Mouse (Mus musculus) hindbrain, embryonic 15.5 days (tissue): ENCODE results near the gene Exoc3l2. TPM values are rescaled to one million over a fixed set of nuclear protein-coding genes. Genes with fewer than 3 reads are reported as not detected.
A peak's percentile ranks its signal among the peaks of the same experiment; 100 is the strongest.

ENCODE experiments used
- ATAC-seq: fragments of 200-750 bp; cut with Nextera tagmentation; 2 replicates; pipeline ENCODE4 v1.8.0; 2017; ENCODE audit warnings: low read depth, moderate number of reproducible peaks, moderate TSS enrichment; ENCODE audit not compliant: low FRiP score
- H3K27ac ChIP-seq: fragments of 300-500 bp; sonication (generic); replicated peaks from 2 replicates; pipeline ENCODE4 v1.5.1; 2015; ENCODE audit warnings: mild to moderate bottlenecking, inconsistent platforms
- H3K27me3 ChIP-seq: fragments of 300-500 bp; sonication (generic); 2 replicates; pipeline ENCODE4 v1.6.1; 2015; ENCODE audit warnings: control low read depth, inconsistent platforms
- H3K36me3 ChIP-seq: fragments of 300-500 bp; sonication (generic); 2 replicates; pipeline ENCODE4 v1.6.1; 2015; ENCODE audit warnings: control low read depth, inconsistent platforms
- H3K4me1 ChIP-seq: fragments of 300-500 bp; sonication (generic); replicated peaks from 2 replicates; pipeline ENCODE4 v1.6.1; 2015; ENCODE audit warnings: control low read depth, inconsistent platforms
- H3K4me2 ChIP-seq: fragments of 300-500 bp; sonication (generic); 2 replicates; pipeline ENCODE4 v1.6.1; 2015; ENCODE audit warnings: moderate library complexity, mild to moderate bottlenecking, inconsistent platforms
- H3K4me3 ChIP-seq: fragments of 300-500 bp; sonication (generic); 2 replicates; pipeline ENCODE4 v1.5.1; 2015; ENCODE audit warnings: mild to moderate bottlenecking, inconsistent platforms
- H3K9ac ChIP-seq: fragments of 300-500 bp; sonication (generic); 2 replicates; pipeline ENCODE4 v1.6.1; 2015; ENCODE audit warnings: inconsistent platforms
- H3K9me3 ChIP-seq: fragments of 300-500 bp; sonication (generic); 2 replicates; pipeline ENCODE4 v1.6.1; 2016; ENCODE audit warnings: control low read depth, inconsistent platforms
- WGBS: fragments of 180-500 bp; shearing (Covaris S2); methylation state at CpG from one replicate; pipeline ENCODE4 v1.1.7; 2015; 5-methylcytosine and 5-hydroxymethylcytosine counted together
- polyA plus RNA-seq: library from polyadenylated mRNA; unstranded; fragments of >200 nt; fragmentation: Nextera tagmentation; extraction: Ambion mirVana; gene quantifications from 2 replicates; pipeline ENCODE4 v1.2.1, GENCODE M21; 2015

The Exoc3l2 gene
- polyA plus RNA-seq, 1 experiment from 2014 or later = 0.82 TPM

GRCm38 (mm10) chr7:19532240-19532639 lies 69.1 kb downstream of the Exoc3l2 start:
- Histone ChIP-seq H3K4me2 (no peak overlapping the region), H3K4me3 (no peak overlapping the region), H3K4me1 (no peaks in the 10 kb centered on the region; the same call in 1 of the 2 replicates), H3K9me3 (no peaks in the 10 kb centered on the region), H3K36me3 (peaks cover 30% of the 10 kb centered on the region), H3K27ac (no peak overlapping the region), H3K9ac (no peak overlapping the region), H3K27me3 (no peaks in the 10 kb centered on the region)
- no peak for ATAC-seq
- WGBS = 76% methylated on average over 14 of the region's 14 CpGs

- H3K36me3 ChIP-seq = peaks cover 25% of the 10 kb centered on the region
- WGBS = 93% methylated on average over 10 of the region's 10 CpGs
- no peak overlapping the region for H3K4me3 ChIP-seq
- H3K27me3 ChIP-seq = no peaks in the 10 kb centered on the region
- no peak overlapping the region for H3K27ac ChIP-seq
- no peak overlapping the region for H3K9ac ChIP-seq
- no peak for ATAC-seq
- no peaks in the 10 kb centered on the region for H3K9me3 ChIP-seq
- H3K4me1 ChIP-seq = no peaks in the 10 kb centered on the region; the same call in 1 of the 2 replicates
- no peak overlapping the region for H3K4me2 ChIP-seq
Observed at GRCm38 (mm10) chr7:19534676-19535075, 71.5 kb downstream of the Exoc3l2 start.

- Histone ChIP-seq H3K4me2 (no peak overlapping the region), H3K36me3 (no peaks in the 10 kb centered on the region), H3K9me3 (no peaks in the 10 kb centered on the region), H3K27me3 (no peaks in the 10 kb centered on the region), H3K4me3 (no peak overlapping the region), H3K9ac (no peak overlapping the region), H3K27ac (peak overlapping the region; percentile 28; the same call in 1 of the 2 replicates), H3K4me1 (peaks cover 19% of the 10 kb centered on the region)
- ATAC-seq = no peak
- 79% methylated on average over 2 of the region's 2 CpGs for WGBS
Observed at GRCm38 (mm10) chr7:19540771-19541566, 77.8 kb downstream of the Exoc3l2 start.

DNA sequence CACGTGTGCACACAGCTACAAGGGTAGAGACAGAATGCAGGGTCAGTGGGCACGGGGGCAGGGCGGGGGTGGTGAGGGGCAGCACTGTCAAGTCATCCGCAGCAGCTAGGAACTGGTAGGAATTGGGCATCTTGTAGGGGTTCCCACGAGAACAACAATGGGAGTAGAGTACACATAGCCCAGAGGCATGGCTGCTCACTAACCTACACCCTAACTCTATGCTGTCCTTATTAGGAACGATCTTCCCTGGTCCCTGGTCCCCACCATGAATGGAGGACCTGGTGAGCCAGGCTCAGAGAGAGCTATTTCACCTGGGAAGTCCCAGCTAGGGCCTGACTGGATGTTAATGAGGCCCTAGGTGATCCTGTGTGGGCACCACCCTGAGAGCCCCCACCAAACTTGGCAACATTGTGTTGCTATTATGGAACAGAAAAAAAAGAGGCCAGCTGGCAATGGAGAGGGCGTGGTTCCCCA lies 78.6 kb downstream of the Exoc3l2 start:
- WGBS = 58% methylated on average over 7 of the region's 7 CpGs
- no peaks in the 10 kb centered on the region for H3K36me3 ChIP-seq
- peak; percentile 5; the same call in 1 of the 2 replicates for ATAC-seq
- no peak overlapping the region for H3K4me3 ChIP-seq
- H3K4me1 ChIP-seq = peaks cover 22% of the 10 kb centered on the region
- no peaks in the 10 kb centered on the region for H3K9me3 ChIP-seq
- no peak overlapping the region; the same call in 1 of the 2 replicates for H3K27ac ChIP-seq
- H3K9ac ChIP-seq = no peak overlapping the region
- no peak overlapping the region for H3K4me2 ChIP-seq
- no peaks in the 10 kb centered on the region for H3K27me3 ChIP-seq

DNA sequence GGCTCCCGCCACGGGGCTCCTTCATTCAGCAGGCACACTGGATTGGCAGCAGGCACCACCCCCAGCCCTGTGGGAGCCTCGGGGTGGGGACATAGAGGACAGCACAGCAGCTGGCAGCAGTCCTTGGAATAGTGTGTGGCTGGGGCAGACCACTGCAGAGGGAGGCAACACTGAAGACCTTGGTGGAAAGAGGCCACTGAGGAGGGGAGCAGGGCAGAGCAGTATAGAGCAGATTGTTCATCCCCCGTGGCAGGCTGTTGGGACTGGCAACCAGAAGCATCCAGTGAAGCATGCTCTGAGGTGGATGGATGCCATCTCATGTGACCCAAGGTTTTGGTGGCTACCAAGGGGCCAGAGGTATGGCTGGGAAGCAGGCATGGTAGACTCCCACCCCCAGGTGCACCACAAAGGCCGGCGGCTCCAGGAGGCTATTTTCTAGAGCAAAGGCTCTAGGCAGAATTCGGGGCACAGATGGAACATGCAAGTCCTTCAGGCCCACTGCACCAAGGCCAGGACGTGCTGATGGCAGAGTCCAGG lies 79.1 kb downstream of the Exoc3l2 start:
- WGBS = 48% methylated on average over 8 of the region's 8 CpGs
- peak; percentile 73 for ATAC-seq
- no peak overlapping the region for H3K9ac ChIP-seq
- H3K4me3 ChIP-seq = no peak overlapping the region
- peaks cover 22% of the 10 kb centered on the region for H3K4me1 ChIP-seq
- no peaks in the 10 kb centered on the region for H3K27me3 ChIP-seq
- H3K27ac ChIP-seq = no peak overlapping the region
- no peaks in the 10 kb centered on the region for H3K36me3 ChIP-seq
- H3K9me3 ChIP-seq = no peaks in the 10 kb centered on the region
- no peak overlapping the region for H3K4me2 ChIP-seq

- Histone ChIP-seq H3K36me3 (no peaks in the 10 kb centered on the region), H3K4me2 (no peak overlapping the region), H3K4me1 (peaks cover 22% of the 10 kb centered on the region), H3K4me3 (no peak overlapping the region), H3K27ac (no peak overlapping the region), H3K9ac (no peak overlapping the region), H3K9me3 (no peaks in the 10 kb centered on the region), H3K27me3 (no peaks in the 10 kb centered on the region)
- 62% methylated on average over 6 of the region's 6 CpGs for WGBS
- ATAC-seq = no peak
Observed at GRCm38 (mm10) chr7:19543584-19543983, 80.5 kb downstream of the Exoc3l2 start.

GRCm38 (mm10) chr7:19546007-19546406 lies 82.9 kb downstream of the Exoc3l2 start:
- Histone ChIP-seq H3K27ac (no peak overlapping the region), H3K4me3 (no peak overlapping the region), H3K27me3 (no peaks in the 10 kb centered on the region), H3K36me3 (no peaks in the 10 kb centered on the region), H3K9ac (no peak overlapping the region), H3K4me1 (peaks cover 22% of the 10 kb centered on the region), H3K4me2 (no peak overlapping the region), H3K9me3 (no peaks in the 10 kb centered on the region)
- 65% methylated on average over 3 of the region's 3 CpGs for WGBS
- no peak for ATAC-seq

Other genes with a start within 250 kb of the Exoc3l2 start
- gene Opa3, start 235.0 kb upstream of the Exoc3l2 start, polyA plus RNA-seq = 38.5 and 41.8 TPM in 2 replicates
- 41.5 and 42.1 TPM in 2 replicates for gene Vasp, start 191.5 kb upstream of the Exoc3l2 start, polyA plus RNA-seq
- gene Ppm1n, start 183.3 kb upstream of the Exoc3l2 start, polyA plus RNA-seq = 0.96 and 1.2 TPM in 2 replicates
- 112 and 130 TPM in 2 replicates for gene Rtn2, start 180.7 kb upstream of the Exoc3l2 start, polyA plus RNA-seq
- 0.08 and 0.14 TPM in 2 replicates for gene Fosb, start 153.3 kb upstream of the Exoc3l2 start, polyA plus RNA-seq
- 84.8 and 88.9 TPM in 2 replicates for gene Ercc1, start 118.6 kb upstream of the Exoc3l2 start, polyA plus RNA-seq
- gene Cd3eap, start 103.8 kb upstream of the Exoc3l2 start, polyA plus RNA-seq = 21.2 and 22.5 TPM in 2 replicates
- 2.6 and 3.0 TPM in 2 replicates for gene Ppp1r13l, start 103.6 kb upstream of the Exoc3l2 start, polyA plus RNA-seq
- gene Ercc2, start 81.3 kb upstream of the Exoc3l2 start, polyA plus RNA-seq = 23.8 and 24.4 TPM in 2 replicates
- gene Klc3, start 59.2 kb upstream of the Exoc3l2 start, polyA plus RNA-seq = 1.2 and 2.1 TPM in 2 replicates
- gene Ckm, start 58.6 kb upstream of the Exoc3l2 start, polyA plus RNA-seq = 0.23 and 1.4 TPM in 2 replicates
- 18.4 and 18.7 TPM in 2 replicates for gene Mark4, start 4.5 kb upstream of the Exoc3l2 start, polyA plus RNA-seq
- gene Bloc1s3, start 45.0 kb downstream of the Exoc3l2 start, polyA plus RNA-seq = 4.5 and 4.8 TPM in 2 replicates
- gene Trappc6a, start 45.1 kb downstream of the Exoc3l2 start, polyA plus RNA-seq = 39.4 and 41.4 TPM in 2 replicates
- gene Nkpd1, start 54.5 kb downstream of the Exoc3l2 start, polyA plus RNA-seq = 1.1 and 1.2 TPM in 2 replicates
- gene Ppp1r37, start 99.7 kb downstream of the Exoc3l2 start, polyA plus RNA-seq = 42.5 and 46.6 TPM in 2 replicates
- 0.19 and 0.47 TPM in 2 replicates for gene Zfp296, start 114.0 kb downstream of the Exoc3l2 start, polyA plus RNA-seq
- gene Gemin7, start 114.3 kb downstream of the Exoc3l2 start, polyA plus RNA-seq = 152 TPM in 2 replicates
- gene Clasrp, start 141.2 kb downstream of the Exoc3l2 start, polyA plus RNA-seq = 56.0 and 60.7 TPM in 2 replicates
- gene Relb, start 166.1 kb downstream of the Exoc3l2 start, polyA plus RNA-seq = 7.0 and 7.2 TPM in 2 replicates
- 134 and 143 TPM in 2 replicates for gene Clptm1, start 201.7 kb downstream of the Exoc3l2 start, polyA plus RNA-seq
- 0.58 and 1.1 TPM in 2 replicates for gene Apoc2, start 214.6 kb downstream of the Exoc3l2 start, polyA plus RNA-seq
- not detected in 2 replicates for gene Gm44805, start 218.1 kb downstream of the Exoc3l2 start, polyA plus RNA-seq
- gene Apoc4, start 218.1 kb downstream of the Exoc3l2 start, polyA plus RNA-seq = not detected in 2 replicates
- 1.9 and 2.3 TPM in 2 replicates for gene Apoc1, start 229.3 kb downstream of the Exoc3l2 start, polyA plus RNA-seq
- gene Apoe, start 235.9 kb downstream of the Exoc3l2 start, polyA plus RNA-seq = 624 and 744 TPM in 2 replicates